Mouse (Mus musculus): ENCODE measurements around the gene Pptc7.

Gene Pptc7

DNA sequence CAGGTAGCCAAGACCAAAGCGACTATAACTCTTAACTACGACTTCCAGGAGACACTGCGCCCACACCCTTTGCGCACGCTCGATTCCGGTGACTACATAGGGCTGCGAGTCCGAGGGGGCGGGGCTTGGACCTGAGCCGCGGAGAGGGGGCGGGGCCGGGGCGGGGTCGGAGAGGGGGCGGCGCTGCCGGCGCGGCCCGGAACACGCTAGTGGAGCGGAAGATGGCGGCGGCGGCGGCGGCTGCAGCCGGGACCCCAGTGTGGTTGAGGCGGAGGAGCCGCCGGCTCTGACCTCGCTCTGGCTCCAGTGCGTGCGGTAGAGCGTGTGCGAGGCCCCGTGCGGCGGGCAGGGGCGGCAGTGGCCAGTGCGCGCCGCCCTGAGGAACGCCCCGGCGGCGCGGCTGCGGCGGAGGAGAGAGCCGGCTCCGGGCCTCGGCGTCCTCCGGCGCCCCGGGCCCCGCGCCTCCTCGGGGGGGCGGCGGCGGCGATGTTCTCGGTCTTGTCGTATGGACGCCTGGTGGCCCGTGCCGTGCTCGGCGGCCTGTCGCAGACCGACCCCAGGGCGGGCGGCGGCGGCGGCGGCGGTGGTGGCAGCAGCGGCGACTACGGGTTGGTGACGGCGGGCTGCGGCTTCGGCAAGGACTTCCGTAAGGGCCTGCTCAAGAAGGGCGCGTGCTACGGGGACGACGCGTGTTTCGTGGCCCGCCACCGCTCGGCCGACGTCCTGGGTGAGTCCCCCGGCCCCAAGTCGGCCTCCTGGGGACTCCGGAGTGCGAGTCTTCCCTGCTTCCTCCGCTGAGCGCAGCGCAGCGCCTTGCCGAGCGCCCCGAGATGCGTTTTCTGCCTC lies at the start of gene Pptc7:
Gene Pptc7, plus strand, starts transcription at position 183 of the 846 bp plus-strand sequence.
- peak; percentile 84 for DNase-seq (ENCODE audit: low spot score)

GRCm38 (mm10) chr5:122235196-122235836 lies 48.8 kb upstream of the Pptc7 start:
- DNase-seq (ENCODE audit: low spot score), result no peak

DNA sequence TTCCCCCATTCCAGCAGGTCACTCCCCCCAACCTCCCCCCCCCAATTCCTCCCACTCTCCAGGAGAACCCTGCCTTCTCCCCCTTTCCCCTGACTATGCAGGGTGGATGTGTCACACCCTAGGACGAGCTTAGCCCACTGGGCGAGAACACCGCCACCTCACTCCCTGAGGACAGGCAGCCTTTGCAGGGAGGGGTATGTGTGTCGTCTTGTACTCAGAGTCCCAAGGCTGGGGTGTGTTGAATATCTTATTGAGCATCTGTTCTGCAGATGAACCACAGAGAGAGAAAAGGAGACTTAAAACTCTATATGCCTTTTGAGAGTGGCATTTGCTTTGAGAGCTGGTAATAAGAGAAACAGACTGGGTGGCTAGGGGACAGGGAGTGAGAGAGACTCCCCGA lies 47.0 kb upstream of the Pptc7 start:
- DNase-seq (ENCODE audit: low spot score), result no peak

GRCm38 (mm10) chr5:122239618-122240017 lies 44.5 kb upstream of the Pptc7 start:
- no peak for DNase-seq (ENCODE audit: low spot score)

GRCm38 (mm10) chr5:122240521-122240920 lies 43.6 kb upstream of the Pptc7 start:
- no peak for DNase-seq (ENCODE audit: low spot score)

DNA sequence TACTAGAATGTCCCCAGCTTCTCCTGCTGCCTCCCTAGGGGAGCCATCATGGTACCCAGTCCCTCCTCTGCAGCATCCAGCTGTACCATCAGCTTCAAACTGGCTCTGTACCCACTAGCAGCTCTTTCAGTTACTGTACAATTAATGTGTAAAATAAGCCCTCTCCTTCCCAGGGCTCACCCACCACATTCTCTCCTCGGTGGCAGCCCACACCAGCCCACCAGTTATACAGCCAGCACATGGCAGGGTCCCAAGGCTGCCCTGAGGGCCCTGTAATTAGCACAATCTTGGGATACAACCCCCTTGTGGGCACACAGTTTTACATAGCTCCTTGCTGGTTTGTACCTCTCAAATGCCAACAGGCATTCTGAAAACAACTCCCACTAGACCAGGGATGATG lies 43.2 kb upstream of the Pptc7 start:
- DNase-seq (ENCODE audit: low spot score), result no peak

DNA sequence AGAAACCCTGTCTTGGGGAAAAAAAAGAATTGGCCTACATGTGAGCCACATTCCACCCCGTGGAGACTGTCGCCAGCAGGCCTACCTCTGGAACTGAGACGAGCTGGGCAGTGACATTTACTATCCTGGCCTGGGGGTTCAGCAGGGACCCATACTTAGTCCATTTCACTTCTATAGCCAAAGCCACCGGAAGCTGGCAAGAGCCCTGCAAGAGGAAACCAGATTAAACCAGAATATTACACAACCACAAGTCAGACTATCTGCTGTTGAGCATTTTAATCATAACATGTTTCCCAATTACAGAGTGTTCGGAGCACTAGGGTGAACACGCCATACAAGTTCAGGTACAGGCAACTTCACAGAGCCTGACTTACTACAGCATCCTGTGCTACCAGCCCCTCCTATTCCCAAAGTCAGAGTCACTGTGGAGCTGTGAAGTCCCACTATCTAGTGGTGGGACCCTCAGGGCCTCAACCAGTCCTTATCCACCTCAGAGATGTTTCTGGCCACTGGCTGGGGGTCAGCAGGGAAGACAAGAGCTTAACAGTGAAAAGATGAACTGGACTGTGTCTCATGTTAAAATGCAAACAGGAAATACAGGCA lies 41.5 kb upstream of the Pptc7 start:
- no peak for DNase-seq (ENCODE audit: low spot score)

DNA sequence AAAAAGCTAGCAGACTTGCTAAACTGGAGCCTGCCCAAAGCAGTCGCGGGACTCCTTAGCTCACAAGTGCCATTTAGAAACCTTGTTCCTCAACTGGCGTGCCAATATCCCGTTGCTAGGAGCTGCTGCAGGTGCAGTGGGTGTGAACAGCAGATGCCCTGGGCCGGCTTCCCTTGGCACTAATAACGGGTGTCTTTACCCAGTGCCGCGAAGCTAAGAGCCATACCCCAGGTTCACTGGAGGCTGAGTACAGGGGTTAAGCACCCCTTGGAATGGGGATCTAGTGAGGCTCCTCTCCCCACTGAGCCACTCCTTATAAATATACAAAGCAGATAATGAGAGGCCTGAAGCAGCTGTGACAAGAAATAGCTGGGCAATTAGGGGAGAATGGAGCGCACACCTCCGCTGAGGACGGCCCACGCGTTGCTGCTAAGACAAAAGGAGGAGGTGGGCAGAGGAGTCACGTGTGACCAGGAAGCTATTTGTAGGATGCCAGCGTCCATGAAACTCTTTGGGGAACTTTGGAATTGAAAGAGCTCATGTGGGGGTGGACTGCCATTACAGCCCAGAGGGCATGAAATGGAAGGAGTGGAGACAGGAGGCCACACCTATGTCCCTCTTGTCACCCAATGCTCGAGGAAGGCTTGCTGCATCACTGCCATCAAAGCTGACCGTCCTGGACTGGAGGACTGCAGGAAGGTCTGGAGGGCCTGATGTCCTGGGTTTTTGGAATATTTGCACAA lies 40.2 kb upstream of the Pptc7 start:
- DNase-seq (ENCODE audit: low spot score), result no peak

DNA sequence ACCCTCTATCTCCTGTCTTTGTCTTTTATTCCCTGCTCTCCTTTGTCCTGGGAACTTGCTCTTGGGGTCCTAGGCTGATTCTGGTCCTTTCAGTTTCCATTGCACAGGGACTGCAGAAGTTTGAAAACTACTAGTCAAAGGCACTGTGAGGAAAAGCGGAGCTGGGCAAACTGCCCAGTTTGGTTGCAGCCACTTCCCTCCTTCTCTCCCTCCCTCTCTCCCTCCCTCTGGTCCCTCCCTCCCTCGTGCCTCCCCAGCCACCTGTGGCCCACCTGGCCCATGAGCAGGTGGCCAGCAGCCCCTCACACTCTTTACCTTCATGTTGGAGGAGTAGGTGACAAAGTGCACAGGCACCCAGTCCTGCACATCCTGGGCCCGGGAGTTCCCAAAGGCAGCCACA lies 39.0 kb upstream of the Pptc7 start:
- no peak for DNase-seq (ENCODE audit: low spot score)

GRCm38 (mm10) chr5:122246547-122247167 lies 37.5 kb upstream of the Pptc7 start:
- no peak for DNase-seq (ENCODE audit: low spot score)

DNA sequence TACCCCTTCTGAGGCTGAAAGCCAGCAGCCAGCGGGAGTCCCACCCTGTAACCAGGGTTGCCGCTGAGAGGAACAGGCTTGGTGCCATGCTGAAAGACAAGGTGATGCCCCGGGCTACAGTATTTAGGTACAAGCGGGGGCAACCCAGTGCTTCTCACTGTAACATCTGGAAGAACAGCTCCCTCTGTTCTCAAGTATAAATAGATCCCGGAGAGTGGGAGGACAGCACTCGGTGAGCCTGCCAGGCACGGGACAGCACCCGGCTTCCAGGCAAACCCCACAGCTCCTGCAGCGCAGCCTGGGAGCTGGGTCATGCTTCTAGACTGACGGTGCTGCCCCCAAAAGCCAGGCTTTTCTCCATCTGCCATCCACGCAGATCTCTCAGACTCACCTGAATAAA lies 36.6 kb upstream of the Pptc7 start:
- no peak for DNase-seq (ENCODE audit: low spot score)

DNA sequence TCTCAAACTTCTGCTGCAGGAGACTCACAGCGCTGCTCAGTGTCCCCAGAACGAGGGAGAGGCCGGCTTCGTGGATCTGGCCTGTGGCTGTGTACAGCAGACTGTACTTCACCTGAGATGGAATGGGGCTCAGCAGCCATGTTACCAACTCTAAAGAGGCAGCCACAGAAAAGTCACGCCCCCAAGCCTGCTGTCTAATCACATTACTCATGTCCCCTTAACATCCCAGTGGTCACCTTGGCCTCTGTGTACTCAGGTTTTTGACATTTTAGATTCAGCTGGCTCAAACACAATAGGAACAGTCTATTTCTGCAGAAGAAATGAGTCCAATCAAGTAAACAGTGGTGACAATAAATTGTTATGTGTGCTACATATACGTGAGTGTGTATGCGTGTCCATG lies 36.2 kb upstream of the Pptc7 start:
- DNase-seq (ENCODE audit: low spot score), result no peak

- no peak for DNase-seq (ENCODE audit: low spot score)
Measured at GRCm38 (mm10) chr5:122249281-122249680, 34.9 kb upstream of the Pptc7 start.

DNA sequence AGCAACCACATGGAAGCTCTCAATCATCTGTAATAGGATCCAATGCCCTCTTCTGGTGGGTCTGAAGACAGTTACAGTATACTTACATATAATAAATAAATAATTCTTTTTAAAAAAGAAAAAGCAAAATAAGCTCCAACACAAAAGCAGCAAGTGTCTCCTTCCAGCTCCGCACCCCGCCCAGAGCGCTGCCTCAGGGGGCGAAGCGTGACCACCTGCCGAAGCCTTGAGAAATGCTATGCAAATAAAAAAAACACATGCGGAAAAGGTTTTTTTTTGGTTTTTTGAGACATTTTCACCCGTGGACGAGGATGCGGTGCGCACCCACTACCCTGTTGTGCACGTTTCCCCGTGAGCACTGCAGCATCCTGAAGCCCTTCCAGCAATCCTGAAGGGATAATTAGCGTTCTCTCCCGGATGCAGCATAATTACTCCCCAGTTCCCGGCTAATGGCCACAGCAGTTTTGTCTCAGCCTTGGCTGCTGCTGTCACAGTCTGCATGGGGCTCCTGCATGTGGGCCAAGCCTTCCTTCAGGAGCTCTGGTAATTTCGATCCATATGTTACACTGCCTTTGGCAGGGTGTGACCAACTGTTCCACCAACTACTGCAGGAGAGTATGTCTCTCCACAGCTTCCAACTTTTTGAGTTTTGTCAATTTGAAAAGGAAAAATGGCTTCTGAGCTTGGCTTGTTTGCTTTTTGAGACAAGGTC lies 32.1 kb upstream of the Pptc7 start:
- DNase-seq (ENCODE audit: low spot score), result no peak

GRCm38 (mm10) chr5:122258027-122258741 lies 26.0 kb upstream of the Pptc7 start:
- no peak for DNase-seq (ENCODE audit: low spot score)

- DNase-seq (ENCODE audit: low spot score), result no peak
Measured at GRCm38 (mm10) chr5:122262104-122262503, 22.1 kb upstream of the Pptc7 start.

GRCm38 (mm10) chr5:122263933-122264905 lies 19.9 kb upstream of the Pptc7 start, which contains the start of gene Tctn1:
Gene Tctn1 (minus strand): TSS chr5:122264460.
- peak; percentile 79 for DNase-seq (ENCODE audit: low spot score)

- no peak for DNase-seq (ENCODE audit: low spot score)
Measured at GRCm38 (mm10) chr5:122265187-122265586, 19.0 kb upstream of the Pptc7 start.

DNA sequence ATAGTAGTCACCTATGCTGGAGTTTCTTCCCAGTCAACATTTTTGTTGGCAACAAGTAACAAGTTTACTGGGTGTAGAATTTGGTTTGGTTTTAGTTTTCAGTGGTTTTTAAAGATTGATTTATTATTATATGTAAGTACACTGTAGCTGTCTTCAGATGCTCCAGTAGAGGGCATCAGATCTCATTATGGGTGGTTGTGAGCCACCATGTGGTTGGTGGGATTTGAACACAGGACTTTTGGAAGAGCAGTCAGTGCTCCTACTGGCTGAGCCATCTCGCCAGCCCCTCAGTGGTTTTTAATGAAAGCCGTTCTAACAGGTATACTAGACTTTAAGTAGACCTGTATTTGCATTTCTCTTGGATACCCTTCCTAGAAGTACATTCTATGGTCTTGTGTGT lies 18.2 kb upstream of the Pptc7 start:
- no peak for DNase-seq (ENCODE audit: low spot score)
